Mouse (Mus musculus): ENCODE measurements around the gene Inpp5a. TPM values are rescaled to one million over a fixed set of nuclear protein-coding genes. Genes with fewer than 3 reads are reported as not detected.

The Inpp5a gene
- 100 to 1,000 TPM in 1 of 2 experiments, 10 to 100 TPM in 1; 80.9 to 101 TPM for total RNA-seq (2021)
- long read RNA-seq, experiment 1, transcript Inpp5a-203 (16 exons, 2,826 nt), result major isoform, 87 of 111 reads
- long read RNA-seq, experiment 1, transcript Inpp5a-201 (16 exons, 2,774 nt), result minor isoform, 6 of 111 reads
- long read RNA-seq, experiment 1, partial matches to known transcripts, result 2 of 111 reads
- long read RNA-seq, experiment 1, other reads (novel, unspliced or antisense), result 16 of 111 reads
- long read RNA-seq, experiment 2, transcript Inpp5a-201 (16 exons, 2,774 nt), result minor isoform, 11 of 316 reads
- long read RNA-seq, experiment 2, transcript Inpp5a-203 (16 exons, 2,826 nt), result major isoform, 253 of 316 reads
- long read RNA-seq, experiment 2, partial matches to known transcripts, result 17 of 316 reads
- long read RNA-seq, experiment 2, other reads (novel, unspliced or antisense), result 35 of 316 reads

GRCm38 (mm10) chr7:139388670-139389212 lies at the start of gene Inpp5a:
Gene Inpp5a, plus strand, starts transcription at chr7:139389109.
- peak; percentile 98 for DNase-seq (ENCODE audit: low spot score in 2 of 2)

- no peak for DNase-seq (ENCODE audit: low spot score in 2 of 2)
Observed at GRCm38 (mm10) chr7:139339184-139339583, 49.7 kb upstream of the Inpp5a start.

GRCm38 (mm10) chr7:139341020-139341660 lies 47.8 kb upstream of the Inpp5a start:
- DNase-seq (ENCODE audit: low spot score in 2 of 2), result no peak

- no peak for DNase-seq (ENCODE audit: low spot score in 2 of 2)
Observed at GRCm38 (mm10) chr7:139342809-139343208, 46.1 kb upstream of the Inpp5a start.

- no peak for DNase-seq (ENCODE audit: low spot score in 2 of 2)
Observed at GRCm38 (mm10) chr7:139347051-139347450, 41.9 kb upstream of the Inpp5a start.

- no peak for DNase-seq (ENCODE audit: low spot score in 2 of 2)
Observed at GRCm38 (mm10) chr7:139350606-139351005, 38.3 kb upstream of the Inpp5a start.

- DNase-seq (ENCODE audit: low spot score in 2 of 2), result no peak
Observed at GRCm38 (mm10) chr7:139354370-139355139, 34.4 kb upstream of the Inpp5a start.

- no peak for DNase-seq (ENCODE audit: low spot score in 2 of 2)
Observed at GRCm38 (mm10) chr7:139357043-139357442, 31.9 kb upstream of the Inpp5a start.

GRCm38 (mm10) chr7:139359906-139360305 lies 29.0 kb upstream of the Inpp5a start:
- DNase-seq (ENCODE audit: low spot score in 2 of 2), result no peak

- no peak for DNase-seq (ENCODE audit: low spot score in 2 of 2)
Observed at GRCm38 (mm10) chr7:139360890-139361559, 27.9 kb upstream of the Inpp5a start.

GRCm38 (mm10) chr7:139361799-139362198 lies 27.1 kb upstream of the Inpp5a start:
- no peak for DNase-seq (ENCODE audit: low spot score in 2 of 2)

GRCm38 (mm10) chr7:139362514-139362913 lies 26.4 kb upstream of the Inpp5a start:
- DNase-seq (ENCODE audit: low spot score in 2 of 2), result no peak

GRCm38 (mm10) chr7:139363281-139364004 lies 25.5 kb upstream of the Inpp5a start:
- DNase-seq (ENCODE audit: low spot score in 2 of 2), result no peak

- DNase-seq (ENCODE audit: low spot score in 2 of 2), result peak; percentile 70
Observed at GRCm38 (mm10) chr7:139364005-139364557, 24.8 kb upstream of the Inpp5a start.

GRCm38 (mm10) chr7:139364936-139365830 lies 23.7 kb upstream of the Inpp5a start:
- no peak for DNase-seq (ENCODE audit: low spot score in 2 of 2)

GRCm38 (mm10) chr7:139366131-139366530 lies 22.8 kb upstream of the Inpp5a start:
- DNase-seq (ENCODE audit: low spot score in 2 of 2), result no peak

- no peak for DNase-seq (ENCODE audit: low spot score in 2 of 2)
Observed at GRCm38 (mm10) chr7:139366549-139366948, 22.4 kb upstream of the Inpp5a start.

- DNase-seq (ENCODE audit: low spot score in 2 of 2), result no peak
Observed at GRCm38 (mm10) chr7:139368218-139368617, 20.7 kb upstream of the Inpp5a start.
